Mouse (Mus musculus): Measurements from ENCODE around the gene Mlxipl.

Gene Mlxipl

DNA sequence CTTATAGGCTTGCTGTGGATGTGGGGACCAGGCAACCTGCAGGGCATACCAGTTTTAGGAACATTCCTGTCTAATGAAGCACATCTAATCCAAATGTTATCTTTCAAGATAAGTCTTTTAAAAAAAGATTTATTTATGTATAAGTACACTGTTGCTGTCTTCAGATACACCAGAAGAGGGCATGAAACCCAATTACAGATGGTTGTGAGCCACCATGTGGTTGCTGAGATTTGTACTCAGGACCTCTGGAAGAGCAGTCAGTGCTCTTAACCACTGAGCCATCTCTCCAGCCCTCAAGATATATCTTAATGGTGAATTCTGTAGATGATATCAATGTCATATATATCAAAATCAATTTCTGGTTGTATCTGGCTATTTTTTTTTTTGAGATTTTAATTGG lies 56.3 kb downstream of the Mlxipl start:
- in situ Hi-C loops (cut with MboI, MseI): no loop called here

DNA sequence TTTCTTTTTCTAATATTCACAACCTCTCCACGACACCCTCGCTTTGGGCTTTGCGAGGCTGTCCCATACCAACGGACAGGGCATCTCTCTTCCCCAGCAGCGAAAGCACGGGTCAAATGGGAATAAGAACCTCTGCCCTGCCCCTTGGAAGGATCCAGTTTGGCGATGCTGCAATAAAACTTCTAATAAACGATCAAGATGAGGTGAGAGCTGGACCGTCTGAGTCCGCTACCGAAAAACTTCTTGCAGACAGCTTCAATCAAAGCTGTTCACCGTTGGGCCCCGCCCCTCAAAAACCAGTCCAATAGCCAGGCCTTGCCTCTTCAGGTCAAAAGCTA lies 59.0 kb downstream of the Mlxipl start:
- in situ Hi-C loops (cut with MboI, MseI): no loop called here

DNA sequence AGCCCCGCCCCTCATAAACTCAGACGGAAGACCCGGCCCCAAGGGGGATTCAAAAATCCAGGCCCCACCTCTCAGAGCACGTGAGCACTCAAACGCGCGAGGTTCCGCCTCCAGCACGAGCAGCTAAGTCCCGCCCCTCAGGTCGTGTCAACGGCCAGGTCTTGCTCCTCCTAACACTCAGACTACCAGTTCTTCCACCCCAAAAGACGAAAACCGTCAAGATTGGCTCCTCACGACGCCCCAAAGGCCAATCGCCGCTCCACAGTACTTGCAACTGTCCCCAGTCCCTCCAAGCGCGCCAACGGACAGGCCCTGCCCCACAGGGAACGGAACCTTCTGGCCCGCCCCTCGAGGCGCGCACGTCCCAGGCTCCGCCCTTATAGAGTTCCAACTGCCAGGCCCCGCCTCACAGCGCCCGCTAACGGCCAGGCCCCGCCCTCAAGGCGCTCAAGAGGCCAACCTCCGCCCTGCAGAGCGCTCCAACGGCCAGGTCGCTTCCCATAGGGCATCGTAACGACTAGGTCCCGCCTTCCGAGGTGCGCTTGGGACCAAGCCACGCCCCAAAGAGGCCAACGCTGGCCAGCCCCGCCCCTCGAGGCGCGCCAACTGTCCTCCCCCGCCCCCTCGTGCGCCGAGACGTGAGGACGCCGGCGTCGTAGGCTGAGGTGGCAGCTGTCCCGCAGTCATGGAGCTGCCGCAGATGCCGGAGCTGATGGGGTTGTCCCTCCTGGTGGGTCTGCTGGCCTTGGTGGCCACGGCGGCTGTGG lies 59.5 kb downstream of the Mlxipl start, which contains the start of gene Tbl2:
Gene Tbl2 (plus strand): TSS at position 605 of the 767 bp plus-strand sequence.
- in situ Hi-C loops (cut with MboI, MseI): no loop called here

DNA sequence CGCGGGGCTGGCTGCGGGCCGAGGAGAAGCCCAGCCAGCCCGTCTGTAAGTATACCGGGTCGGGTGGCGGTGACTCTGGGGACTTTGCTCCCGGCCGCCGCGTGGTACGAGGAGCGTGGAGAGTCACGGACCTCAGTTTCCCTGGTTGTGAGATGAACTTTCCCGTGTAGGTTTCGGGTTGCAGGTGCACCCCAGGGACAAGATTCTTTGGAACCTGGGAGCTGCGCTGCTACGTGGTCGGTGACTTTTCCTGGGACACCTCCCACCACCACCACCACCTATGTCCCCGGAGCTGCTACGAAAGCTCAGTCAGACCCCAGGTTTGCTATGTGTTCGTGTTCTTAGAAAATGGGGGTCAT lies 60.1 kb downstream of the Mlxipl start:
- in situ Hi-C loops (cut with MboI, MseI): no loop called here

DNA sequence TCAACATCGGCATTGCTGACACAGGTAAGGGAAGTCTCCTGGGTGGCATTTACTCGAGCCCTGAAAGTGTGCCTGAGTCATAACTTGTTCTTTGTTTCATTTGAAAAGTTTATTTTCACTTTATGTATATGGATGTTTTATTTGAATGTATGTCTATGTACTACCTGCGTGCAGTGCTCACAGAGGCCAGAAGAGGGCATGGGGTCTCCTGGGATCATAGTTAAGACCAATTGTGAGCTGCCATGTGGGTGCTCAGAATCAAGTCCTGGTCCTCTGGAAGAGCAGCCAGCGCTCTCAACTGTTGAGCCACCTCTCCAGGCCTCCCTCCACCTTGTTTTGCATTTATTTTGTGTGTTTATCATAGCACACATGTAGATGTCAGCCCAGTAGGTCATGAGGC lies 66.8 kb downstream of the Mlxipl start:
- in situ Hi-C loops (cut with MboI, MseI): no loop called here

DNA sequence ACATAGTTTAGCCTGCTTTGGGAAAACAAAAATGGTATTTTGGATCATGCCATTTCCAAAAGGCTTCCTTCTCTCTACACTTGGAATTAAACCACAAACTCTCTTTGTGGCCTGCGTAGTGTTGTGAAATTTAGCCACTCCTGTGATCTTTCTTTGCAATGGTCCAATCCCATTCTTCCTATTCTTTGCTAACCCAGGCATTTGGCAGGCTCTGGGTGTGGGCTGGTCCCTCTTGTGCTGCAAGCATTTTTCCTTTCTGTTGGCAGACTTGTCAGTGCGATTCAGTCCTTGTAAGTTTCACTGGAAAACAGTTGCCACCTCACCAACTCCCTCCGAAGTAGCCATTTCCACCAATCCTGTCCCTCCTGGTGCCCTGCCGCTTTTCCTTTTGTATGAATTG lies 71.5 kb downstream of the Mlxipl start:
- in situ Hi-C loops (cut with MboI, MseI): no loop called here

DNA sequence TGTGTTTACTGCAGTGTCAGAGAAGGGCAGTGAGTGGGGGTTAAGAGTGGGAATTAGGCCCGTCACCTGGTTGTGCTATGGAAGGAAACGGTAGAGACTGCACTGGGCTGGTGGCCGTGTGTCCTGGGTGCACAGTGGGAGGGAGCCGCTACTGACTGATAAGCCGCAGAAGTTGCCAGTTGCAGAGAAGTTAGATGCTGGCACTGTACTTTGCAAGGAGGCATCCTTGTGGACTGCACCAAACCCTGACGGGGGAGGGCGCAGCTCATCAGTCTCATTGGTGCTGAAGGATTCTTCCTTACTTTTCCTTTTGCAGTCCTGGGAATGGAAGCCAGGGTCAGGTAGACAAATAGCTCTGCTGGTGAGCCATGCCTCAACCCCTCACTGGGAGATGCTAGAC lies 72.0 kb downstream of the Mlxipl start:
- in situ Hi-C loops (cut with MboI, MseI): no loop called here

DNA sequence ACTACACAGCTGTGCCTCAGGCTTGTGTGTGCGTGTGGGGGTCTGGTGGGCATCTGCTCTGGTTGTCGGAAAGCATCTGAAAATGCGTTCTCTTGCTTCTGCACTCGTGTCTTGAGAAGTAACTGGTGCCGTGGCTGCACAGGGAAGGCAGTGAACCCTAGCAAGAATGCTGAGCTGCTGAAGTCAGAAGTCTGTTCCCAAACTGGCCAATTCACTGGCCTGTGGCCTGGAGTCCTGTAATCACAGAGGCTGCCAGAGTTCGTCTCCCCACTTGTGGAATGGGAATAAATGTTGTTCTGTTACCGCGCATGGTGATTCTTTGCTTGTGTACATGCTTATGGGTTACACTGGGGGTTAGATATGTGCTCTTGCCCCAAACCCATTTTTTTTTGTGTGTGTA lies 72.7 kb downstream of the Mlxipl start:
- in situ Hi-C loops (cut with MboI, MseI): no loop called here

- in situ Hi-C loops (cut with MboI, MseI): no loop called here
Observed at GRCm38 (mm10) chr5:135162821-135163220, 73.1 kb downstream of the Mlxipl start.

DNA sequence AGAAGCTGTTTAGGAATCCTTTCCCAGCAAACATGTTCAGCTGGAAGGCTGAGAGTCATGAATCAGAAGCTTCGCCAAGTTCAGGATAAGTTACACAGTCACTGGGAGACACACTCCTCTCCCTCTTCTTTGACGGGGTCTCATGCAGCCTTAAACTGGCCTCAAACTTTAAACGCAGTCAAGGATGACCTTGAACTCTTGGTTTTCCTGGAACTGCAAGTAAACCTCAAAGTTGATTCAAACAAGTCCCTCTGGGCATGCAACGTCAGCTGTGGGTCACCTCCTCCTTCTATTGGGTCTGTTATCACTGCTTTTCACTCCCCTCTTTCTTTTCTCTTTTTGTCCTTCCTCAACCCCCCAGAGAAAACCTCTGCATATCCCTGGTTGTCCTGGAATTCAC lies 77.2 kb downstream of the Mlxipl start:
- in situ Hi-C loops (cut with MboI, MseI): no loop called here

DNA sequence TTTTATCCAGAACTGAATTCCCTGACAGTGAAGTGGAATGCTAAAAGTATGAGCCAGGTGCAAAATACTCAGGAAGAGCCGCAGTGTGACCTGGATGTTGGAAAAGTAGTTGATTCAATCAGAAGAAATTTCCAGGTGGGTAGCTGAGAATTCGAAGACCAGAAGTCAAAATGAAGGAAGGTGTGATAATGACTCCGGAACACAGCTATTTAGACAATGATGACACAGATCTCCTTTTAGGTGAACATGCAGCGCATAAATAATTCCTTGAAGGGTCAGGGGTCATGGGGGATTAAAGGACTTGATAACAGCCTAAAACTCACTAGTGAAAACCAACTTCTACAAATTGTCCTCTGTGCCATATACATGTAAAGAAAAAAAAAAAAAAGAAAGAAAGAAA lies 77.8 kb downstream of the Mlxipl start:
- in situ Hi-C loops (cut with MboI, MseI): no loop called here

DNA sequence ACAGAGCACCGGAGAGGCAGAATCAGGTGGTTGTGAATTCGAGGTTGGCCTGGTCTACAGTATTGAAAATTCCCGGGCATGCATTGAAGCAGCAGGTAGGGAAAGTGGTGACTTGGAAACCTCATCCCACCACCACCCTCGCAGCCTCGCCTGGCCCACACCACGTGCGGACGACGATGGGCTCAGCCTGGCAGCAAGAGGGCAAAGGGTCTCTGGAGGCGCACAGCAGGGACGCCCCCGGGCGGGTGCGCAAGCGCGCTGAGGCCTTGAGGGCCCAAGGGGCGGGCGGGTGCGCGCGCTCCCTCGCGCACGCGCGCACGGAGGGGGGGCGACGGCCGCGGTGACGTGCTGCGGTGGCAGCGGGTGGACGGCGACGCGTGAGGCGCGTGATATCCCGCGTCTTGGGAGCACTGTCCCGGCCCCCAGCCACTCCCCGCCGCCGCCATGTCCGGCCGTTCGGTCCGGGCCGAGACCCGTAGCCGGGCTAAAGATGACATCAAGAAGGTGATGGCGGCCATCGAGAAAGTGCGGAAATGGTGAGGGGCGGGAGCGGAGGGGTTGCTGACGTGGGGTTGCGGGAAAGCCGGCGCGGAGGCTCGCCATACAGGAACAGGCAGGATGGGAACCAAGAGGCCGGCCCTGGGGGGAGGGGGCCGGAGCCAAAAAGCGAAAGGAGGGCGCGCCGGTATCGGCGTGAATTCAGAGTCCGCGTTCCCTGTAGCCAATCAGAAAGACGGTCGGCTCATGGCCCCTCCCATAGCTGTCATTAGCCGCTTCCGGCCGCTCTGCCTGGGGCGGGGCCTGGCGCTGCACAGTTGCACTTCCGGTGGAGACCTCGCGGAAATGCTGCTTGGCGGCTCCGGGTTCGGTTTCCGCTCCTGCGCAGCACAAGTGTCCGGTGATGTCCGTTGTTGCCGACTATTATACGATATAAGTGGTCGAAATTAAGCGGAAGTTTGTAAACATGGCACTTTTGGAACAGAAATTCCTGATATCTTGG lies 78.7 kb downstream of the Mlxipl start, which contains the start of gene Bcl7b:
Gene Bcl7b (plus strand): TSS at position 221 of the 1,000 bp plus-strand sequence.
- in situ Hi-C loops (cut with MboI, MseI): no loop called here

DNA sequence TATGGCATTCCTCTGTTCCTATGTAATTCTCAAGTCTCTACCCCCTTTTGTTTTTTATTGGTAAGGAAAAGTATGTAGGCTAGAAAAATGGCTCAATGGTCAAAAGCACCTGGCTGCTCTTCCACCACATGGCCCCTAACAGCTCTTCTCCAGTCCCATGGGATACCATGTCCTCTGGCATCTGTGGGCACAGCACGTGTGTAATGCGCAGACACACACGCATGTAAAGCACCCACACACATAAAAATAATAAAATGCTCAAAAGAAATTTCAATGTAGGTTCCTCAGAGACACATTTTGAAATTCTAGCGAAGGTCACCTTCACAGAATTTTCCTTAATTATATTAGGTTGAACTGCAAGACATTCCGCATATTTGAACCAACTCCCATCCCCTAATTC lies 79.8 kb downstream of the Mlxipl start:
- in situ Hi-C loops (cut with MboI, MseI): no loop called here

- in situ Hi-C loops (cut with MboI, MseI): no loop called here
Observed at GRCm38 (mm10) chr5:135171688-135172220, 82.1 kb downstream of the Mlxipl start.

DNA sequence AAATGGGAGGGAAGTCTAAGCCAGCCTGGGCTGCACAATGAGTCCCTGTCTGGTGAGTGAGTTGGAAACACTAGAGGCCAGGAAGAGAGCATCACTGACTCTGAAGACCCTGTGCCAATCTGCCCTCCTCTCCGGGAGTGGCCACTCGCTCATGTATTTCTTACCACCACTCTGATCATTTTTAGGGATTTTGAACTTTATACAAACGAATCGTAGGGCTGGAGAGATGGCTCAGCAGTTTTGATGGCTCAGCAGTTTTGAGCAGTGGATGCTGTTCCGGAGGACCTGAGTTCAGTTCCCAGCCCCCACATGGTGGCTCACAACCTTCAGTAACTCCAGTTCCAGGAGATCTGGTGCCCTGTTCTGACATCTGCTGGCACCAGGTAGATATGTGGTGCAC lies 83.3 kb downstream of the Mlxipl start:
- in situ Hi-C loops (cut with MboI, MseI): no loop called here

GRCm38 (mm10) chr5:135175086-135175485 lies 85.4 kb downstream of the Mlxipl start:
- in situ Hi-C loops (cut with MboI, MseI): no loop called here

DNA sequence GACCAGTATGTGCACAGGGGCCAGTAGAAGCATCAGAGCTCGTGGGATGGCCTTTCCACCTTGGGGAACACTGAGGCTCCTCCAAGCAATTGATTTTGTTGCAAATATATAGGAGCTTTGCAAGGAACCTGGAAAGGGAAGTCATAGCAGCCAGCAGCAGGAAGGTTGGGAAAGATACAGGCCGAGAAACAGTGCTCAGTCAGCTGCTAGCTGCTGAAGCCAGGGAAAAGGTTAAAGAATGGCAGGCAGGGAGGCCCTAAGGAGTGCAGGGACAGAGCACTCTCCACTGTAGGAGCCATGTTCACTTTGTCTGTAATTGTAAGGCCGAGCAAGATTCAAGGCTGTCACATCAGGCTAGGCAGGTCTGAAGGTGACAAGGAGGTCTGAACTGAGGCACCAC lies 88.8 kb downstream of the Mlxipl start:
- in situ Hi-C loops (cut with MboI, MseI): no loop called here

DNA sequence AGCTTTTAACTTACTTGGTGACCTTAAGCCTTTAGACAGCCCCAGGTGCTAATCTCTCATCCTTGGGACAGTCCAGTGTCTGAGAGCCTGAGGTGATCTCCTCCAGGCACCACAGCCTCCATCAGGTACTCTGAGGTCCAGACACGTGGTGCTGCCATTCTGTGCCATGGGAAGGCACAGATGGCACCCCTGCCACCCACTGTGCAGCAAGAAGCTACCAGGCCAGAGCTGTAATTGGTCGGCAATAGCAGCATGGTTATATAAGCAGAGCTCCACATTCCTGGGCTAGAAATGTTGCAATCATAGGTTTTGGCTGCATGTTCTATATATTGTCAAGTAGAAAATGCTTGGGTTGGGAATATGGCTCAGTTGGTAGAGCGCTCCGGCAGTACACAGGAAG lies 89.3 kb downstream of the Mlxipl start:
- in situ Hi-C loops (cut with MboI, MseI): no loop called here

GRCm38 (mm10) chr5:135179616-135180015 lies 89.9 kb downstream of the Mlxipl start:
- in situ Hi-C loops (cut with MboI, MseI): no loop called here

GRCm38 (mm10) chr5:135180796-135181195 lies 91.1 kb downstream of the Mlxipl start:
- in situ Hi-C loops (cut with MboI, MseI): no loop called here

DNA sequence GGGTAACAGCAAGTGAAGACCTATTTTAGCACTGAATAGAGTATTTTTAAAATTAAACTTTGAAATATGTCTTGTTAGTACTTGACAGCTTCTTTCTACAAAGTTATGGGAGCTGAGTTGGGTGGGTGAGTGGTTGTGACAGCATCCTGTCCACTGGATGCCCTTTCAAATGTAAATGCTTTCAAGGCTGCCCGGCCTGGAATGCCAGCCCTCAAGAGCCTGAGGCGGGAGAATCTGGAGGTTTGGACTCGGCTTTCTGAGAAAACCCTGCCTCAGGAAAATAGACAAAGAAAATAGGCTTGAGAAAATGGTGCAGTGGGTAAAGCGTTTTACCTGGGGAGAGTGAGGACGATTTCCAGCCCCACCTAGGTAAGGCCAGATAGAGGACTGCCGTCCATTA lies 92.1 kb downstream of the Mlxipl start:
- in situ Hi-C loops (cut with MboI, MseI): no loop called here

- in situ Hi-C loops (cut with MboI, MseI): no loop called here
Observed at GRCm38 (mm10) chr5:135183131-135183861, 93.6 kb downstream of the Mlxipl start.
